Mouse (Mus musculus) spleen, adult 2 months (tissue): ENCODE data around the gene Ednrb. TPM values are rescaled to one million over a fixed set of nuclear protein-coding genes. Genes with fewer than 3 reads are reported as not detected.

Experiments used
- DNase-seq, 2 experiments: peaks; one replicate each; pipeline versions ENCODE4 v3.0.0 to v3.0.0-alpha.2; 2012 to 2021; ENCODE audit warnings: low spot score in 2 of 2, low read depth in 1 of 2
- H3K27ac ChIP-seq: fragments of 200-500 bp; 2 replicates; pipeline ENCODE4 v1.5.1; 2012; ENCODE audit warnings: low read length, inconsistent platforms; ENCODE audit not compliant: insufficient read depth
- H3K27me3 ChIP-seq: fragments of 200-500 bp; 2 replicates; pipeline ENCODE4 v1.6.1; 2012; ENCODE audit warnings: mild to moderate bottlenecking, moderate library complexity, low read length, inconsistent platforms; ENCODE audit not compliant: control insufficient read depth, insufficient read depth
- H3K36me3 ChIP-seq: fragments of 200-500 bp; 2 replicates; pipeline ENCODE4 v1.6.1; 2012; ENCODE audit warnings: mild to moderate bottlenecking, low read length, inconsistent platforms; ENCODE audit not compliant: control insufficient read depth, insufficient read depth
- H3K4me1 ChIP-seq: fragments of 200-500 bp; 2 replicates; pipeline ENCODE4 v1.6.1; 2011; ENCODE audit warnings: inconsistent platforms; ENCODE audit not compliant: control insufficient read depth, insufficient read depth, insufficient read length
- H3K4me3 ChIP-seq: fragments of 200-500 bp; 2 replicates; pipeline ENCODE4 v1.5.1; 2011; ENCODE audit warnings: mild to moderate bottlenecking, inconsistent platforms; ENCODE audit not compliant: insufficient read depth, insufficient read length; ENCODE audit errors: extremely low read depth
- CTCF ChIP-seq: fragments of 200-500 bp; IDR thresholded peaks from 2 replicates; pipeline ENCODE4 v1.5.1; 2011; ENCODE audit warnings: mild to moderate bottlenecking, inconsistent platforms; ENCODE audit not compliant: insufficient read depth, insufficient read length, insufficient replicate concordance; ENCODE audit errors: extremely low read depth
- POLR2A ChIP-seq: fragments of 200-500 bp; IDR thresholded peaks from 2 replicates; pipeline ENCODE4 v1.6.1; 2011; ENCODE audit warnings: low read depth, low read length, inconsistent platforms
- WGBS: fragments of 180-500 bp; shearing (Covaris S2); methylation state at CpG from one replicate; pipeline ENCODE4 v1.1.7; 2018; 5-methylcytosine and 5-hydroxymethylcytosine counted together
- polyA plus RNA-seq: library from polyadenylated mRNA; depleted of rRNA; stranded (reverse); fragments of >200 nt; gene quantifications from 2 replicates; pipeline ENCODE4 v1.2.3, GENCODE M21; 2012

The Ednrb gene
- polyA plus RNA-seq, 1 experiment: 1.2 TPM

- H3K4me1 ChIP-seq: no peaks in the 10 kb centered on the region
- DNase-seq: no peak
- H3K27ac ChIP-seq: no peak overlapping the region
- peaks cover 3% of the 10 kb centered on the region for H3K27me3 ChIP-seq
- 67% methylated on average over 2 of the region's 2 CpGs for WGBS
- no peaks in the 10 kb centered on the region for H3K36me3 ChIP-seq
- H3K4me3 ChIP-seq: no peak overlapping the region
- no peak for TF ChIP-seq POLR2A
- no peak for TF ChIP-seq CTCF
Observed at GRCm38 (mm10) chr14:103840436-103840835, 3.8 kb downstream of the Ednrb start.

GRCm38 (mm10) chr14:103838887-103839286 is 5.3 kb downstream of the Ednrb start:
- Histone ChIP-seq H3K36me3 (no peaks in the 10 kb centered on the region), H3K4me3 (no peak overlapping the region), H3K27me3 (peaks cover 3% of the 10 kb centered on the region), H3K4me1 (no peaks in the 10 kb centered on the region), H3K27ac (no peak overlapping the region)
- DNase-seq: no peak
- WGBS: 90% methylated on average over 5 of the region's 5 CpGs
- no peak for TF ChIP-seq CTCF
- TF ChIP-seq POLR2A: no peak

GRCm38 (mm10) chr14:103834589-103834988 is 9.6 kb downstream of the Ednrb start:
- no peaks in the 10 kb centered on the region for H3K27me3 ChIP-seq
- H3K27ac ChIP-seq: no peak overlapping the region
- no peaks in the 10 kb centered on the region for H3K36me3 ChIP-seq
- no peak overlapping the region for H3K4me3 ChIP-seq
- DNase-seq: no peak
- H3K4me1 ChIP-seq: no peaks in the 10 kb centered on the region
- 39% methylated on average over 7 of the region's 7 CpGs for WGBS
- TF ChIP-seq CTCF (no peak), POLR2A (no peak)

GRCm38 (mm10) chr14:103834147-103834546 is 10.1 kb downstream of the Ednrb start:
- H3K4me1 ChIP-seq: no peaks in the 10 kb centered on the region
- 77% methylated on average over 3 of the region's 3 CpGs for WGBS
- no peak for DNase-seq
- H3K4me3 ChIP-seq: no peak overlapping the region
- no peaks in the 10 kb centered on the region for H3K27me3 ChIP-seq
- TF ChIP-seq CTCF (no peak), POLR2A (no peak)
- no peak overlapping the region for H3K27ac ChIP-seq
- no peaks in the 10 kb centered on the region for H3K36me3 ChIP-seq

GRCm38 (mm10) chr14:103832472-103832871 is 11.7 kb downstream of the Ednrb start:
- Histone ChIP-seq H3K27me3 (no peaks in the 10 kb centered on the region), H3K4me3 (no peak overlapping the region), H3K36me3 (no peaks in the 10 kb centered on the region), H3K27ac (no peak overlapping the region), H3K4me1 (no peaks in the 10 kb centered on the region)
- no peak for TF ChIP-seq CTCF
- TF ChIP-seq POLR2A: no peak
- 81% methylated on average over 4 of the region's 4 CpGs for WGBS
- no peak for DNase-seq

GRCm38 (mm10) chr14:103831007-103831406 is 13.2 kb downstream of the Ednrb start:
- Histone ChIP-seq H3K27ac (no peak overlapping the region), H3K4me3 (no peak overlapping the region), H3K36me3 (no peaks in the 10 kb centered on the region), H3K27me3 (no peaks in the 10 kb centered on the region), H3K4me1 (no peaks in the 10 kb centered on the region)
- DNase-seq: no peak
- no peak for TF ChIP-seq POLR2A
- TF ChIP-seq CTCF: no peak
- WGBS: 87% methylated on average over 5 of the region's 5 CpGs

GRCm38 (mm10) chr14:103826343-103826742 is 17.9 kb downstream of the Ednrb start:
- Histone ChIP-seq H3K4me3 (no peak overlapping the region), H3K27me3 (no peaks in the 10 kb centered on the region), H3K27ac (no peak overlapping the region), H3K4me1 (no peaks in the 10 kb centered on the region), H3K36me3 (no peaks in the 10 kb centered on the region)
- no peak for DNase-seq
- WGBS: 43% methylated on average over 9 of the region's 9 CpGs
- TF ChIP-seq POLR2A (no peak), CTCF (no peak)

- Histone ChIP-seq H3K27ac (no peak overlapping the region), H3K36me3 (no peaks in the 10 kb centered on the region), H3K4me1 (no peaks in the 10 kb centered on the region), H3K4me3 (no peak overlapping the region), H3K27me3 (no peaks in the 10 kb centered on the region)
- no peak for DNase-seq
- TF ChIP-seq POLR2A: no peak
- no peak for TF ChIP-seq CTCF
- 54% methylated on average over 5 of the region's 5 CpGs for WGBS
Observed at GRCm38 (mm10) chr14:103825934-103826333, 18.3 kb downstream of the Ednrb start.
